Mouse (Mus musculus) right cerebral cortex, adult 18-20 months (tissue): ENCODE data around the gene Cpxm2.

Experiments
- DNase-seq: peaks from one replicate; pipeline ENCODE4 v3.0.0; 2022; ENCODE audit warnings: mixed read lengths

Cpxm2 gene

DNA sequence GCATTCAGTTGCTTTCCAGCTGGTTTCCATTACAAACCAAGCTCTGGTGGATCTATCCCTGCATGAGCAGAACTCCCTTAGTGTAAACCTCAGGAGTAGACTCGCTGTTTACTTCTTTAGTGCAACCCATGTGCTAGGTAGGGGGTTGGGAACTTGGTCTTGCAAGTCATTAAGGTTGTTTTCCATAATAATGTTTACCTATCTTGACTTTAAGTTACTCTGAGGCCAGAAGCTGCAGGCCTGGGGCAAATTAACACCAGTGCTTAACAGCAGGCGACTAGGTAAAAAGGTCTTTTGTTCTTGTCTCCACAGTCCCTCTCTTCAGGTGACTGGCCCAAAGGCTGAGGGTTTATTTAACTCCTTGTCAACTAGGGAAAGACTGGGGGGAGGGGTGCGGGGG lies 139.3 kb downstream of the Cpxm2 start:
- no peak for DNase-seq

DNA sequence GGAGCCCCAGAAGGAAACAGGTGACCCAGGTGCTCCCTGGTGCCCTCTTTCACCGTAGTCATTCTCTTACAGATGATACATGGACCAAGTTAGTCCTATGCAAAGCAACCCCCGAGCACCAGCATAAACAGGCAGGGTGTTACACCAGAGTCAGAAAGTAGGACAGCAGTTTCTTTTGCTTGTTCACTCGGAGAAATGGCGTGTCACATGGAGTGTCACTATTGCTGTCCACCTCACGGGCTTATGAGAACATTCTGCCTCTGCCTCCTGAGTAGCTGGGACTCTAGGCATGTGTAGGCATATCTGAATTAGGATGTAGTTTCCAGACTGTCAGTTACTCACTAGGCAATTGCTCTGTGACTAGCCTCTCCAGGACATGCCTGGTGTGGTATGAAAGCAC lies 140.6 kb downstream of the Cpxm2 start:
- DNase-seq = no peak

DNA sequence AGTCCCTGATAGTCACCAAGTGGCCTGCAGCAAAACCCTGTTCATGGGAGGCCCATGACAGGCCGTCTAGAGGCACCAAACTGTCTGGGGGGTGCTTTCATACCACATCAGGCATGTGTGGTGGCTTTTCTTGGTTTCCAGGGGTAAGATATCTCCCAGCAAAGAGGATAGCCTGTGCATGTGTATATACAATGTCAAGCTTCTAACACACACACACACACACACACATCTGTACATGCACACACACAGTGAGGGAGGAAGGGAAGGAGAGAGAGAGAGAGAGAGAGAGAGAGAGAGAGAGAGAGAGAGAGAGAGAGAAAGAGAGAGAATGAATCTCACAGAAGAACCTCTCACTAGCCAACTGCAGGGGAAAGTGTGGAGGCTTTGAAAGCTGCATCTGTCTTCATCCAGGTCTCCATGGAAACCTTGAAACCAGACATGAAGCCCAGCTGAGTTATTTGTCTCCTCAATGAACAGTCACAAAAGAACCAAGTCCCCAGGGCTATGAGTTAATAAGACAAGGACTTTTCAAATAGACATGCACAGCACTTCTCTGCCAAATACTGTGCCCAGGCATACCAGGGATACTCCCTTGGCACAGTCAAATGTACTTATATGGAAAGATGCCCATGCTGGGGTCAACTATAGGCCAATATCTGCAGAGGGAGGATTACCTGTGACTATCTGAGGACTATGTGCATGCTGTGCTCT lies 141.4 kb downstream of the Cpxm2 start:
- DNase-seq = peak; percentile 39

DNA sequence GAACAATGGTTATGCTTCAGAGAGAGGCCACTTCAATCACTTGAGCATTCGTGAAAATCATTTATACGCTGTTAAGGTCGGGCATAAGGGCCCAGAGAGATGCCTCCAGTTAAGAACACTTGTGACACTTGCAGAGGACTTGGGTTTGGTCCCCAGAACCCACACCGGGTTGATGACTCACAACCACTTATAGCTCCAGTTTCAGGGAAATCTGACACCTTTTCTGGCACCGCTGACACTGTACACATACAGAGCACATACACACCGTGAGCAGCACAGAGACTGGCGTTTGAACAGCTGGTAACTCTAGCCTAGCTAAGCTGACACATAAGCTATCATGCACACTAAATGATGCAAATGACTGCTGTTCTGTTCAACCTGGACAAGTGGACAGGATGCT lies 145.5 kb downstream of the Cpxm2 start:
- no peak for DNase-seq

DNA sequence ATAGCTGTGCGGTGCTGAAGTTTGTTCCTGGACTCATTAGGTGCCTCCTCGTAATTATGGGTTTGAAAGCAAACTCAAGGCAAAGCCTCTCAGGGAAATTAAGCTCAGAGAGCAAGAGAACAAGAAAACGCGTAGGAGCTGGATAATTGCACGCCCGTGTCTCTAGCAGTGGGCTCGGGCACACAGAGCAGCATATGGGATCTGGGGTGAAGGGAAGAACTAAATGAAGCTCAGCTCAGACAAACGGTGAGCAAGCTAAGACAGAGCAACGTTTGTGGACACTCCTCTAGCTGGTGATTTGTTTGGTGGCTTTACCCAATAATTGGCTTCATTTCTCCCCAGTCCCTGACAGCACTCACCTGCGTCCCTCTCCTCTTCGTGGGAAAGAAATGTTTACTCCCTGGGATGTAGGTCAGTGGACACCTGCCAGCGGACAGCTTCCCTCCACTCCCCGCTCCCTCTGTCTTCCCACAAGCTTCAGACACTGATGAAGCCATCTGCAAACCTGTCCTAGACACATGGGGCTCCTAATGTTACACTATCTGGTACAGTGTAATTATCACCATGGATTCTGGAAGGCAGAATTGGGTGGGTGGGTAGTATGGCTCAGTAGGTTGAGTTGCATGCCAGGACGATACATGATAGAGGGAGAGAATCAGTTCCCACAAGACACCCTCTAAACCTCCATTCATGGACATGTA lies 148.4 kb downstream of the Cpxm2 start:
- DNase-seq = peak; percentile 53

DNA sequence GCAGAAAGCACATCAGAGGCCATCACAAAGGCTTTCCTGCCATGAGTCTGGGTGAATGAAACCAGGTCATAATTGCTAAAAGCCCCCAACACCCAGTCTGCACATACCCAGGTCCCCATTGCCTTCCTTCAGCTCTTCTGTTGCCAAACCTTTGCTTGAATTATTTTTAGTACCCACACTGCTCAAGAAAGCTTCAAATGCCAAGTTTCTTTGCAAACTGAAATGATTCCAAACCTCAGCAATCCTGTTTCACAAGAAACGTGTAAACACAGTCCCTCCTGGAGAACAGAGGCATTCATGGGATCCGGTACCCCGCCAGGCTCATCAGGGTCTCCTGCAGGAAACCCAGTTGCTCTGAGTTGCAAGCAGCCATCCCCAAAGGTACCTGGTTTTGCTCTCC lies 161.7 kb downstream of the Cpxm2 start:
- DNase-seq = no peak

DNA sequence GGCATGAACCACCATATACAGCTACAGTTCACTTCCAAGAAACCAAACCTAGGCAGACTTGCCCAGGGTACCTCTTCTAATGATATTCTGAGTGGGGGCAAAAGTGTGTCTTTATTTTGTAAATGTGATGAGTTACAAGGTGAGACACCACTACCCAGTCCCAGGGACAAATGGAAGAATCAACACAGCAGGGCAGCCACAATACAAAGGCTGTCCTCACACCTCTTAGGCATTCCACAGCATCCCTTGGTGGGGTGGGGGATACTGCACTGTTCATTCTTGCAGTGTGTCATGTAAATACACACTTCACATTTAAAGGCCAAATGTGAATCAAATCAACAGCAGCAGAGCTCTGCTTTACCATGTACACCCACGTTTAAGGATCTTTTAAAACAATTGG lies 162.3 kb downstream of the Cpxm2 start:
- no peak for DNase-seq

DNA sequence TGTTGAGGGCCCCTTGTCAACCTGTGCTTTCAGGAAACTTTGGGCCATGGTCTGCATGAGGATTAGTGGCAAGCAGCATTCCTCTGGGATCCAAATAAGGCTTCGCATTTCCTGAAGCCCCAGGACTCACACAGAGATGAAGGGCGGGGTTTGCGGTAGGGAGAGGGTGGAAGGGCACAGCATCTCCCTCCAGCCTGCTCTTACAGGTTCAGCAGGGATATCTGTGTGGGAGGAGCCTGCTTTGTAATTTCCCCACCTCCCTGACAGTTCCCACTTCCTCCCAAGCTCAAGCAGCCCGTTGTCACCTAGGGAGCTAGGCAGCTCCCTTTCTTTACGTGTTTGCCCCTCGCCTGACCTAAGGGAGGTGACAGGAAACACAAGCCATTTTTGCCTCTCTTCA lies 165.5 kb downstream of the Cpxm2 start:
- no peak for DNase-seq
